Mouse (Mus musculus) liver, adult 2 months (tissue): Measurements from ENCODE around the gene Polr1a.

Experiments
- CTCF ChIP-seq: fragments of 200-500 bp; IDR thresholded peaks from 2 replicates; pipeline ENCODE4 v1.5.1; 2011; ENCODE audit warnings: low read depth, low read length, control low read depth
- POLR2A ChIP-seq: fragments of 200-500 bp; IDR thresholded peaks from 2 replicates; pipeline ENCODE4 v1.6.1; 2011; ENCODE audit warnings: low read length, control low read depth; ENCODE audit not compliant: insufficient read depth; ENCODE audit errors: extremely low read depth

GRCm38 (mm10) chr6:71970154-71970553 lies 61.3 kb downstream of the Polr1a start:
- TF ChIP-seq POLR2A: no peak
- no peak for TF ChIP-seq CTCF
